Mouse (Mus musculus): ENCODE data around the gene Sgsm1. TPM values are rescaled to one million over a fixed set of nuclear protein-coding genes. Genes with fewer than 3 reads are reported as not detected.
A peak's percentile ranks its signal among the peaks of the same experiment; 100 is the strongest.

Gene Sgsm1
- polyA plus RNA-seq, 1 experiment from 2014 or later, result 10.7 TPM

GRCm38 (mm10) chr5:113304527-113304926, 6.1 kb downstream of the Sgsm1 start:
- ATAC-seq (ENCODE audit: insufficient read depth, low FRiP score, low TSS enrichment), result no peak
- H3K27ac ChIP-seq (ENCODE audit: low read depth, low read length), result no peak overlapping the region
- no peak overlapping the region for H3K9ac ChIP-seq (ENCODE audit: low read length)
- no peak for DNase-seq (ENCODE audit: low spot score)
- H3K4me3 ChIP-seq (ENCODE audit: low read depth, low read length), result no peak overlapping the region
- peaks cover 4% of the 10 kb centered on the region; the same call in 1 of the 2 replicates for H3K27me3 ChIP-seq (ENCODE audit: control insufficient read depth, insufficient read depth, low read length)
- no peaks in the 10 kb centered on the region for H3K9me3 ChIP-seq (ENCODE audit: control insufficient read depth, low read length)
- peaks cover 9% of the 10 kb centered on the region for H3K4me1 ChIP-seq (ENCODE audit: control insufficient read depth, insufficient read depth, low read length)
- H3K36me3 ChIP-seq (ENCODE audit: control insufficient read depth, insufficient read depth, low read length), result no peaks in the 10 kb centered on the region
- H3K4me2 ChIP-seq (ENCODE audit: low read depth), result no peak overlapping the region
- WGBS, result 93% methylated on average over 5 of the region's 5 CpGs

GRCm38 (mm10) chr5:113301841-113302240, 8.7 kb downstream of the Sgsm1 start:
- Histone ChIP-seq H3K27ac (ENCODE audit: low read depth, low read length) (no peak overlapping the region), H3K27me3 (ENCODE audit: control insufficient read depth, insufficient read depth, low read length) (no peaks in the 10 kb centered on the region), H3K4me2 (ENCODE audit: low read depth) (no peak overlapping the region), H3K9ac (ENCODE audit: low read length) (no peak overlapping the region), H3K4me3 (ENCODE audit: low read depth, low read length) (no peak overlapping the region), H3K9me3 (ENCODE audit: control insufficient read depth, low read length) (no peaks in the 10 kb centered on the region), H3K4me1 (ENCODE audit: control insufficient read depth, insufficient read depth, low read length) (no peaks in the 10 kb centered on the region), H3K36me3 (ENCODE audit: control insufficient read depth, insufficient read depth, low read length) (no peaks in the 10 kb centered on the region)
- no peak for ATAC-seq (ENCODE audit: insufficient read depth, low FRiP score, low TSS enrichment)
- WGBS, result 14% methylated on average over 13 of the region's 13 CpGs
- peak; percentile 35 for DNase-seq (ENCODE audit: low spot score)

- no peaks in the 10 kb centered on the region for H3K36me3 ChIP-seq (ENCODE audit: control insufficient read depth, insufficient read depth, low read length)
- ATAC-seq (ENCODE audit: insufficient read depth, low FRiP score, low TSS enrichment), result no peak
- H3K4me1 ChIP-seq (ENCODE audit: control insufficient read depth, insufficient read depth, low read length), result no peaks in the 10 kb centered on the region
- H3K9ac ChIP-seq (ENCODE audit: low read length), result no peak overlapping the region
- no peaks in the 10 kb centered on the region for H3K27me3 ChIP-seq (ENCODE audit: control insufficient read depth, insufficient read depth, low read length)
- 81% methylated on average over 22 of the region's 22 CpGs for WGBS
- no peak overlapping the region for H3K4me2 ChIP-seq (ENCODE audit: low read depth)
- no peaks in the 10 kb centered on the region for H3K9me3 ChIP-seq (ENCODE audit: control insufficient read depth, low read length)
- no peak for DNase-seq (ENCODE audit: low spot score)
- no peak overlapping the region for H3K27ac ChIP-seq (ENCODE audit: low read depth, low read length)
- no peak overlapping the region for H3K4me3 ChIP-seq (ENCODE audit: low read depth, low read length)
These were observed 10.3 kb downstream of the Sgsm1 start for GRCm38 (mm10) chr5:113300148-113300889.

GRCm38 (mm10) chr5:113299433-113299832, 11.2 kb downstream of the Sgsm1 start:
- no peak overlapping the region for H3K4me3 ChIP-seq (ENCODE audit: low read depth, low read length)
- DNase-seq (ENCODE audit: low spot score), result no peak
- H3K36me3 ChIP-seq (ENCODE audit: control insufficient read depth, insufficient read depth, low read length), result no peaks in the 10 kb centered on the region
- H3K9ac ChIP-seq (ENCODE audit: low read length), result no peak overlapping the region
- no peak overlapping the region for H3K27ac ChIP-seq (ENCODE audit: low read depth, low read length)
- no peak overlapping the region for H3K4me2 ChIP-seq (ENCODE audit: low read depth)
- no peaks in the 10 kb centered on the region for H3K9me3 ChIP-seq (ENCODE audit: control insufficient read depth, low read length)
- 52% methylated on average over 9 of the region's 9 CpGs for WGBS
- H3K4me1 ChIP-seq (ENCODE audit: control insufficient read depth, insufficient read depth, low read length), result no peaks in the 10 kb centered on the region
- H3K27me3 ChIP-seq (ENCODE audit: control insufficient read depth, insufficient read depth, low read length), result no peaks in the 10 kb centered on the region
- no peak for ATAC-seq (ENCODE audit: insufficient read depth, low FRiP score, low TSS enrichment)

GRCm38 (mm10) chr5:113298826-113299225, 11.8 kb downstream of the Sgsm1 start:
- Histone ChIP-seq H3K9me3 (ENCODE audit: control insufficient read depth, low read length) (no peaks in the 10 kb centered on the region), H3K4me2 (ENCODE audit: low read depth) (no peak overlapping the region), H3K4me3 (ENCODE audit: low read depth, low read length) (no peak overlapping the region), H3K27me3 (ENCODE audit: control insufficient read depth, insufficient read depth, low read length) (no peaks in the 10 kb centered on the region), H3K4me1 (ENCODE audit: control insufficient read depth, insufficient read depth, low read length) (no peaks in the 10 kb centered on the region), H3K27ac (ENCODE audit: low read depth, low read length) (no peak overlapping the region), H3K36me3 (ENCODE audit: control insufficient read depth, insufficient read depth, low read length) (no peaks in the 10 kb centered on the region), H3K9ac (ENCODE audit: low read length) (no peak overlapping the region)
- no peak for DNase-seq (ENCODE audit: low spot score)
- 77% methylated on average over 6 of the region's 6 CpGs for WGBS
- ATAC-seq (ENCODE audit: insufficient read depth, low FRiP score, low TSS enrichment), result no peak

GRCm38 (mm10) chr5:113298040-113298439, 12.5 kb downstream of the Sgsm1 start:
- no peak for ATAC-seq (ENCODE audit: insufficient read depth, low FRiP score, low TSS enrichment)

GRCm38 (mm10) chr5:113295791-113296190, 14.8 kb downstream of the Sgsm1 start:
- no peaks in the 10 kb centered on the region for H3K4me1 ChIP-seq (ENCODE audit: control insufficient read depth, insufficient read depth, low read length)
- WGBS, result 43% methylated on average over 4 of the region's 4 CpGs
- no peak overlapping the region for H3K4me3 ChIP-seq (ENCODE audit: low read depth, low read length)
- H3K36me3 ChIP-seq (ENCODE audit: control insufficient read depth, insufficient read depth, low read length), result no peaks in the 10 kb centered on the region
- no peak overlapping the region for H3K9ac ChIP-seq (ENCODE audit: low read length)
- H3K27me3 ChIP-seq (ENCODE audit: control insufficient read depth, insufficient read depth, low read length), result no peaks in the 10 kb centered on the region
- no peak for ATAC-seq (ENCODE audit: insufficient read depth, low FRiP score, low TSS enrichment)
- no peak overlapping the region for H3K4me2 ChIP-seq (ENCODE audit: low read depth)
- peak; percentile 54 for DNase-seq (ENCODE audit: low spot score)
- no peaks in the 10 kb centered on the region for H3K9me3 ChIP-seq (ENCODE audit: control insufficient read depth, low read length)
- H3K27ac ChIP-seq (ENCODE audit: low read depth, low read length), result no peak overlapping the region

More at GRCm38 (mm10) chr5:113298040-113298439, 12.5 kb downstream of the Sgsm1 start:
- Histone ChIP-seq H3K4me3 (ENCODE audit: low read depth, low read length) (no peak overlapping the region), H3K27me3 (ENCODE audit: control insufficient read depth, insufficient read depth, low read length) (no peaks in the 10 kb centered on the region), H3K27ac (ENCODE audit: low read depth, low read length) (no peak overlapping the region), H3K4me2 (ENCODE audit: low read depth) (no peak overlapping the region), H3K4me1 (ENCODE audit: control insufficient read depth, insufficient read depth, low read length) (no peaks in the 10 kb centered on the region), H3K9ac (ENCODE audit: low read length) (no peak overlapping the region), H3K36me3 (ENCODE audit: control insufficient read depth, insufficient read depth, low read length) (no peaks in the 10 kb centered on the region), H3K9me3 (ENCODE audit: control insufficient read depth, low read length) (no peaks in the 10 kb centered on the region)
- 15% methylated on average over 12 of the region's 12 CpGs for WGBS
- DNase-seq (ENCODE audit: low spot score), result no peak

GRCm38 (mm10) chr5:113294575-113294974, 16.0 kb downstream of the Sgsm1 start:
- Histone ChIP-seq H3K27ac (ENCODE audit: low read depth, low read length) (no peak overlapping the region), H3K36me3 (ENCODE audit: control insufficient read depth, insufficient read depth, low read length) (no peaks in the 10 kb centered on the region), H3K4me3 (ENCODE audit: low read depth, low read length) (no peak overlapping the region), H3K9me3 (ENCODE audit: control insufficient read depth, low read length) (no peaks in the 10 kb centered on the region), H3K27me3 (ENCODE audit: control insufficient read depth, insufficient read depth, low read length) (peaks cover 5% of the 10 kb centered on the region), H3K4me1 (ENCODE audit: control insufficient read depth, insufficient read depth, low read length) (no peaks in the 10 kb centered on the region), H3K9ac (ENCODE audit: low read length) (no peak overlapping the region), H3K4me2 (ENCODE audit: low read depth) (no peak overlapping the region)
- 82% methylated on average over 5 of the region's 5 CpGs for WGBS
- ATAC-seq (ENCODE audit: insufficient read depth, low FRiP score, low TSS enrichment) (no peak), DNase-seq (ENCODE audit: low spot score) (no peak)

- no peak for ATAC-seq (ENCODE audit: insufficient read depth, low FRiP score, low TSS enrichment)
- no peak overlapping the region for H3K27ac ChIP-seq (ENCODE audit: low read depth, low read length)
- DNase-seq (ENCODE audit: low spot score), result no peak
- H3K27me3 ChIP-seq (ENCODE audit: control insufficient read depth, insufficient read depth, low read length), result peaks cover 11% of the 10 kb centered on the region
- 92% methylated on average over 4 of the region's 4 CpGs for WGBS
- H3K9me3 ChIP-seq (ENCODE audit: control insufficient read depth, low read length), result no peaks in the 10 kb centered on the region
- H3K4me3 ChIP-seq (ENCODE audit: low read depth, low read length), result no peak overlapping the region
- H3K9ac ChIP-seq (ENCODE audit: low read length), result no peak overlapping the region
- no peaks in the 10 kb centered on the region for H3K36me3 ChIP-seq (ENCODE audit: control insufficient read depth, insufficient read depth, low read length)
- H3K4me1 ChIP-seq (ENCODE audit: control insufficient read depth, insufficient read depth, low read length), result no peaks in the 10 kb centered on the region
- no peak overlapping the region for H3K4me2 ChIP-seq (ENCODE audit: low read depth)
These were observed 17.1 kb downstream of the Sgsm1 start for GRCm38 (mm10) chr5:113293446-113293845.

Measured in neural tube, embryonic 11.5 days (tissue).